Mouse (Mus musculus) midbrain, postnatal 0 days (tissue): ENCODE measurements around the gene Shisa5. TPM values are rescaled to one million over a fixed set of nuclear protein-coding genes. Genes with fewer than 3 reads are reported as not detected.

Source experiments
- ATAC-seq: fragments of 200-750 bp; cut with Nextera tagmentation; 2 replicates; pipeline ENCODE4 v1.8.0; 2017; ENCODE audit warnings: moderate number of reproducible peaks, mild to moderate bottlenecking, moderate TSS enrichment, moderate library complexity; ENCODE audit not compliant: low FRiP score
- DNase-seq: peaks from one replicate; pipeline ENCODE4 v3.0.0-alpha.2; 2015; ENCODE audit warnings: low spot score
- H3K27ac ChIP-seq: fragments of 300-500 bp; sonication (generic); 2 replicates; pipeline ENCODE4 v1.5.1; 2014; ENCODE audit warnings: low read depth, mild to moderate bottlenecking, low read length, mixed read lengths
- H3K27me3 ChIP-seq: fragments of 300-500 bp; sonication (generic); 2 replicates; pipeline ENCODE4 v1.6.1; 2014; ENCODE audit warnings: low read length, control low read depth, mixed read lengths; ENCODE audit not compliant: insufficient read depth
- H3K36me3 ChIP-seq: fragments of 300-500 bp; sonication (generic); 2 replicates; pipeline ENCODE4 v1.6.1; 2014; ENCODE audit warnings: low read length, control low read depth, mixed read lengths; ENCODE audit not compliant: insufficient read depth
- H3K4me1 ChIP-seq: fragments of 300-500 bp; sonication (generic); 2 replicates; pipeline ENCODE4 v1.6.1; 2014; ENCODE audit warnings: mild to moderate bottlenecking, control low read depth, antibody characterized with exemption, low read length, mixed read lengths; ENCODE audit not compliant: insufficient read depth
- H3K4me2 ChIP-seq: fragments of 300-500 bp; sonication (generic); 2 replicates; pipeline ENCODE4 v1.6.1; 2014; ENCODE audit warnings: low read depth, mild to moderate bottlenecking, low read length, mixed read lengths; ENCODE audit not compliant: poor library complexity, severe bottlenecking
- H3K4me3 ChIP-seq: fragments of 300-500 bp; sonication (generic); 2 replicates; pipeline ENCODE4 v1.5.1; 2014; ENCODE audit warnings: low read depth, mild to moderate bottlenecking, low read length, moderate library complexity
- H3K9ac ChIP-seq: fragments of 300-500 bp; sonication (generic); replicated peaks from 2 replicates; pipeline ENCODE4 v1.6.1; 2014; ENCODE audit warnings: mild to moderate bottlenecking, low read length, moderate library complexity, mixed read lengths; ENCODE audit not compliant: poor library complexity, severe bottlenecking
- H3K9me3 ChIP-seq: fragments of 300-500 bp; sonication (generic); 2 replicates; pipeline ENCODE4 v1.6.1; 2016; ENCODE audit warnings: low read length, control low read depth
- CTCF ChIP-seq: IDR thresholded peaks from 2 replicates; pipeline ENCODE4 v1.5.1; 2016; ENCODE audit warnings: antibody characterized with exemption, mild to moderate bottlenecking
- WGBS: fragments of 180-500 bp; shearing (Covaris S2); extraction: QIAGEN DNeasy Blood & Tissue Kit; methylation state at CpG from one replicate; pipeline ENCODE4 v1.1.7; 2014; 5-methylcytosine and 5-hydroxymethylcytosine counted together
- polyA plus RNA-seq: library from polyadenylated mRNA; unstranded; fragments of >200 nt; fragmentation: Nextera tagmentation; extraction: Ambion mirVana; gene quantifications from 2 replicates; pipeline ENCODE4 v1.2.1, GENCODE M21; 2015
- total RNA-seq: library from RNA; depleted of rRNA; stranded (reverse); fragments of >200 nt; gene quantifications from 2 replicates; pipeline ENCODE4 v1.2.3, GENCODE M21; 2014

Shisa5 gene
- total and polyA plus RNA-seq, 2 experiments from 2014 or later, result 75.0 to 79.7 TPM

DNA sequence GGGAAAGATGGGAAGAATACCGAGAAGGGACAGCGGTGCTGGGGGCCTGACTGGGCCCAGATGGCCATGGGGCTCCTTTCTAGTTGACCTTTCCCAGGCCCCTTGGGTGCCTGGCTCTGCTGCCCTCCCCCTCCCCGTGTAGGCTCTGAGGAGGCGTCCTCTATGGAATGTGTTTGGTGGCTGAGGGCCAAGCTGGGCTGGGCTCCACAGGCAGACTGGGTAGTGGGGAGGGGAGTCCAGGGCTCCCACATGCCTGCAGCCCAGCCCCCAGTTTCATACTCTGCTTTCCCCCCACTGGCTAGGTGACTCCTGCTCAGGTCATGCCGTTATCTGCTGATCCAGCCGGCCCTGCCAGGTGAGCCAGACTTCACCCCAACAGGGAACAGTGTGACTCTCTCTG, 60.6 kb downstream of the Shisa5 start:
- no peaks in the 10 kb centered on the region for H3K9me3 ChIP-seq
- DNase-seq (peak; percentile 66), ATAC-seq (no peak)
- H3K27me3 ChIP-seq, result no peaks in the 10 kb centered on the region
- TF ChIP-seq CTCF, result no peak
- peaks cover 20% of the 10 kb centered on the region for H3K36me3 ChIP-seq
- peaks cover 24% of the 10 kb centered on the region for H3K4me1 ChIP-seq
- H3K9ac ChIP-seq, result no peak overlapping the region
- H3K4me3 ChIP-seq, result no peak overlapping the region
- peak overlapping the region; percentile 97; the same call in 1 of the 2 replicates for H3K27ac ChIP-seq
- 62% methylated on average over 6 of the region's 6 CpGs for WGBS
- peak overlapping the region; percentile 87 for H3K4me2 ChIP-seq

DNA sequence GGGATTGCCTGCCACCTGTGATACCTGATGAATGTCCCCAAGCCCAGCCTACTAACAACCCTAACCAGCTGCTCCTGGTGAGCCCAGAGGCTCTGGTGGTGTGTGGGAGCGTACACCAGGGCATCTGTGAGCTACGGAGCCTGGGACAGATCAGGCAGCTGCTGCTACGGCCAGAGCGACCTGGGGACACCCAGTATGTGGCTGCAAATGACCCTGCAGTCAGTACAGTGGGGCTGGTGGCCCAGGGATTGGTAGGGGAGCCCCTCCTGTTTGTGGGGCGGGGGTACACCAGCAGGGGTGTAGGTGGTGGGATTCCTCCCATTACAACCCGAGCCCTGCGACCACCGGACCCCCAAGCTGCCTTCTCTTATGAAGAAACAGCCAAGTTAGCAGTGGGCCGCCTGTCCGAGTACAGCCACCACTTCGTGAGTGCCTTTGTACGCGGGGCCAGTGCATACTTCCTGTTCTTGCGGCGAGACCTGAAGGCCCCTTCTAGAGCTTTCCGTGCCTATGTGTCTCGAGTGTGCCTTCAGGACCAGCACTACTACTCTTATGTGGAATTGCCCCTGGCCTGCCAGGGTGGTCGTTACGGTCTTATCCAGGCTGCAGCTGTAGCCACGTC, 62.1 kb downstream of the Shisa5 start:
- no peak for TF ChIP-seq CTCF
- ATAC-seq (no peak), DNase-seq (no peak)
- H3K4me1 ChIP-seq, result peaks cover 20% of the 10 kb centered on the region; the same call in 1 of the 2 replicates
- no peaks in the 10 kb centered on the region for H3K9me3 ChIP-seq
- 93% methylated on average over 20 of the region's 20 CpGs for WGBS
- H3K27me3 ChIP-seq, result no peaks in the 10 kb centered on the region
- H3K4me2 ChIP-seq, result no peak overlapping the region
- peaks cover 34% of the 10 kb centered on the region for H3K36me3 ChIP-seq
- H3K9ac ChIP-seq, result no peak overlapping the region
- H3K4me3 ChIP-seq, result no peak overlapping the region
- H3K27ac ChIP-seq, result no peak overlapping the region

DNA sequence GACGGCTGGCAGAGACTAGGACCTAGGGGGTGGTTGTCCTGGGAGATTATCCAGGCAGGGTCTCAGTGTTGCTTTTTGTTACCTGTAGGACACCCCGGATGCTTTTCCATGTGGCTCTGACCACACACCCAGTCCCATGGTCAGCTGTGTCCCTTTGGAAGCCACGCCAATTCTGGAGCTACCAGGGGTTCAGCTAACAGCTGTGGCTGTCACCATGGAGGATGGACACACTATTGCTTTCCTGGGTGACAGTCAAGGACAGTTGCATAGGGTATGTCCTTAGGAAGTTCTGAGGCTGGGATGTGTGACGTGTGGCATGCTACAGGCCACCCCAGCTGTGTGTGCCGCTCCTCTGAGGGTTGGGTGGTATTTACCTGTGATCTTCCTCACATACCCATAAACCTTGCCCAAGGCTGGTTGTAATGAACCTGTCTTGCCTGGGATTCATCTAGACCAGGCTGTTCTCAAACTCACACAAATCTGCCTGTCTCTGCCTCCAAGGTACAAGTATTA, 63.6 kb downstream of the Shisa5 start:
- H3K36me3 ChIP-seq, result peaks cover 49% of the 10 kb centered on the region
- H3K4me1 ChIP-seq, result peaks cover 14% of the 10 kb centered on the region; the same call in 1 of the 2 replicates
- H3K4me3 ChIP-seq, result no peak overlapping the region
- no peaks in the 10 kb centered on the region for H3K9me3 ChIP-seq
- ATAC-seq (no peak), DNase-seq (no peak)
- no peak overlapping the region for H3K27ac ChIP-seq
- no peak overlapping the region for H3K9ac ChIP-seq
- no peak for TF ChIP-seq CTCF
- H3K4me2 ChIP-seq, result no peak overlapping the region
- 91% methylated on average over 5 of the region's 5 CpGs for WGBS
- no peaks in the 10 kb centered on the region for H3K27me3 ChIP-seq

DNA sequence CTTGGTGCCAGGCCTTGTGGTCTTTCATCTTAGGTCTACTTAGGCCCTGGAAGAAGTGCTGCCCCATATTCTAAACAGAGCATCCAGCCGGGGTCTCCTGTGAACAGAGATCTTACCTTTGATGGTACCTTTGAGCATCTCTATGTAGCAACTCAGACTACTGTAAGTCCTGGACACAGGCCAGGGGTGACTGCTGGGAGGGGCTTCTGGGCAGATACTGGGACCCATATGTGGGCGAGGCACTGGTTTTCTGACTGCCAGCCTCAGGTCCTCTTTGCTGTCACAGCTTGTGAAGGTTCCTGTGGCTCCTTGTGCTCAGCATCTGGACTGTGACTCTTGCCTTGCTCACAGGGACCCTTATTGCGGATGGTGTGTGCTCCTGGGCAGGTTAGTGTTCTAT, 64.2 kb downstream of the Shisa5 start:
- TF ChIP-seq CTCF, result no peak
- no peaks in the 10 kb centered on the region for H3K27me3 ChIP-seq
- no peak overlapping the region for H3K27ac ChIP-seq
- ATAC-seq, result no peak
- H3K36me3 ChIP-seq, result peaks cover 49% of the 10 kb centered on the region
- no peak overlapping the region for H3K4me3 ChIP-seq
- 94% methylated on average over 3 of the region's 3 CpGs for WGBS
- H3K9ac ChIP-seq, result no peak overlapping the region
- DNase-seq, result no peak
- H3K4me2 ChIP-seq, result no peak overlapping the region
- H3K4me1 ChIP-seq, result peaks cover 12% of the 10 kb centered on the region; the same call in 1 of the 2 replicates
- no peaks in the 10 kb centered on the region for H3K9me3 ChIP-seq

DNA sequence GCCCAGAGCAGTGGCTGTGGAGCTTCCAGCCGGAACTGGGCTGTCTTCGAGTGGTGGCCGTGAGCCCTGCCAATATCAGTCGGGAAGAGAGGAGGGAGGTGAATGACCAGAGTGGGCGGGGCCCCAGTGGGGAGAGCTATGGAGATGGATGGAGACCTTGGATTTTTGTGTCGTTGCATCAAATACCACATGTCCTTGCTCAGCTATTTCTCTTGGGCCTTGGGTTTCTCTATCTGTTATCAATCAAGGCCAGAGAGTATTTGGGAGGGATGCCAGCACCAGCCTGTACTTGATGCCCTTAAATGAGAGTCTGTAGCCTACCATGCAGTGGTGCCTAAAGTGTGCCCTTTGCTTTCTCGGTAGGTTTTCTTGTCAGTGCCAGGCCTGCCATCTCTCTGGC, 64.9 kb downstream of the Shisa5 start:
- TF ChIP-seq CTCF, result no peak
- 0 out of 2 replicates have a peak, but pooled peaks cover 5% of the 10 kb centered on the region for H3K4me1 ChIP-seq
- H3K27ac ChIP-seq, result no peak overlapping the region
- no peaks in the 10 kb centered on the region for H3K27me3 ChIP-seq
- no peaks in the 10 kb centered on the region for H3K9me3 ChIP-seq
- no peak overlapping the region for H3K4me2 ChIP-seq
- H3K4me3 ChIP-seq, result no peak overlapping the region
- WGBS, result 68% methylated on average over 7 of the region's 7 CpGs
- H3K9ac ChIP-seq, result 0 out of 2 replicates have a peak overlapping the region, but pooled peaks have one; percentile 19
- ATAC-seq, result no peak
- H3K36me3 ChIP-seq, result peaks cover 54% of the 10 kb centered on the region
- DNase-seq, result no peak

DNA sequence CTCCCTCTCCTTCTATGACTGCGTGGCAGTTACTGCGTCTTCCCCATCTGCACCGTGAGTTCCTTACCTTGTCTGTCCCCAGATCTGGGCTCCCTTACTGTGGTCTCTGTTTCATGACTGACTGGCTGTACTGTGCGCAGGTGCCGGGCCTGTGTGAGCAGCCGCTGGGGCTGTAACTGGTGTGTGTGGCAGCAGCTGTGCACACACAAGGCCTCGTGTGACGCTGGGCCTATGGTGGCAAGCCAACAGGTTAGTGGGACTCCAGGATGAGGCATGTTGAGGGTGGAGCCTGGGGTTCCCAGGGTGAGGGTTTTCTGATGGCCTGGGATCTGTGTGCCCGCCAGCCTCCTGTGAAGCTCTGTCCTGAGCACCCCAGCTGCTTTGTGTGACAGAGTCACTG, 65.7 kb downstream of the Shisa5 start:
- Histone ChIP-seq H3K27me3 (no peaks in the 10 kb centered on the region), H3K4me2 (no peak overlapping the region), H3K4me1 (no peaks in the 10 kb centered on the region), H3K9ac (no peak overlapping the region), H3K27ac (no peak overlapping the region), H3K4me3 (no peak overlapping the region), H3K9me3 (no peaks in the 10 kb centered on the region), H3K36me3 (peaks cover 62% of the 10 kb centered on the region)
- DNase-seq (no peak), ATAC-seq (no peak)
- WGBS, result 91% methylated on average over 9 of the region's 9 CpGs
- no peak for TF ChIP-seq CTCF
